Mouse (Mus musculus) E14TG2a.4 (cell line): ENCODE results near the gene Lpar1.

Source experiments
- CTCF ChIP-seq: conservative IDR thresholded peaks from 2 replicates; pipeline ENCODE4 v1.5.1; 2014; ENCODE audit warnings: low read length
- NANOG ChIP-seq: IDR thresholded peaks from 2 replicates; pipeline ENCODE4 v1.6.1; 2014; ENCODE audit warnings: borderline replicate concordance, low read length, mixed read lengths

GRCm38 (mm10) chr4:58581191-58581590 lies 27.5 kb upstream of the Lpar1 start:
- TF ChIP-seq CTCF (no peak), NANOG (no peak)
